Mouse (Mus musculus) right cerebral cortex, postnatal 10 days (tissue): ENCODE results near the gene Gm20431.

Source experiments
- DNase-seq, 2 experiments: peaks; one replicate each; pipeline ENCODE4 v3.0.0; 2021; ENCODE audit warnings: low spot score in 2 of 2

Gm20431 gene

GRCm38 (mm10) chr2:167569934-167570651 lies 91.2 kb downstream of the Gm20431 start:
- DNase-seq = peak; percentile 64 to 70

GRCm38 (mm10) chr2:167568112-167568511 lies 93.2 kb downstream of the Gm20431 start:
- no peak for DNase-seq

GRCm38 (mm10) chr2:167565682-167566081 lies 95.6 kb downstream of the Gm20431 start:
- DNase-seq = no peak

GRCm38 (mm10) chr2:167565312-167565656 lies 96.0 kb downstream of the Gm20431 start:
- no peak for DNase-seq

GRCm38 (mm10) chr2:167564551-167565311 lies 96.6 kb downstream of the Gm20431 start:
- no peak for DNase-seq

GRCm38 (mm10) chr2:167563703-167564102 lies 97.6 kb downstream of the Gm20431 start:
- no peak for DNase-seq

GRCm38 (mm10) chr2:167563035-167563434 lies 98.3 kb downstream of the Gm20431 start:
- no peak for DNase-seq

GRCm38 (mm10) chr2:167562101-167562500 lies 99.2 kb downstream of the Gm20431 start:
- DNase-seq = no peak

GRCm38 (mm10) chr2:167559413-167559812 lies 101.9 kb downstream of the Gm20431 start:
- DNase-seq = no peak
